Mouse (Mus musculus): ENCODE results near the gene 4921524J17Rik.

4921524J17Rik gene

GRCm38 (mm10) chr8:85380824-85381209, 51.8 kb downstream of the 4921524J17Rik start:
- DNase-seq (ENCODE audit: low spot score), result peak; percentile 52

DNA sequence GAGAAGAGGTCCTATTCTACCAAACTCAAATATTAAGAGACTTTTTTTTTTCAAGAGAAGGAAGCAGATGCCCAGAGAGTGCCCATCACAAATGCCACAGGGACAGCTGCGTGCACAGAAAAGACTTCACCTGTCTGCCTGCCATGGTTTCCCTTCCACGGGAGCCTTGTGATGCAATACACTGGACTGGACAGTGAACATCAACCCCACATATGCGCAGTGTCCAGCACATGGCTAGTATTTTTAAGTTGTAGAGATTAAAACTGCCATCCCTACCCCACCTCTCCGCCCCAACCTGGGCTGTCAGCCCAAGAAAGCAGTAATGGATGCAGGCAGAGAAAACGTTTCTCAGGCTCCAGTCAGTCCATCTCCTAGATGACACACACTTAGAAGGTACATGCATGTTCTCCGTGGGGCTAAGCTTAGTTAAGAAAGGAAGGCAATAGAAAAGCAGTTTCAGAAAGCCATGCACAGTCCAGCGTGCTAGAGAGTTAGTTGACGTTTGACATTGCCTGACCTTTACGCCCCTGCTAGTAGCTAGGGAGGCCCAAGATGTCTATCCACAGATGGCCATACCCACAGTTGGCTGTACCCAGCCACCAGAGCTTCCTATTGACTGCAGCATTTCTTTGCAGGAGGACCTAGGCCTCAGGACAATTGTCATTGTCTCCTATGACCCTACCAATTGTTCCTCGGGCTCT, 52.4 kb downstream of the 4921524J17Rik start:
- DNase-seq (ENCODE audit: low spot score), result peak; percentile 19

DNA sequence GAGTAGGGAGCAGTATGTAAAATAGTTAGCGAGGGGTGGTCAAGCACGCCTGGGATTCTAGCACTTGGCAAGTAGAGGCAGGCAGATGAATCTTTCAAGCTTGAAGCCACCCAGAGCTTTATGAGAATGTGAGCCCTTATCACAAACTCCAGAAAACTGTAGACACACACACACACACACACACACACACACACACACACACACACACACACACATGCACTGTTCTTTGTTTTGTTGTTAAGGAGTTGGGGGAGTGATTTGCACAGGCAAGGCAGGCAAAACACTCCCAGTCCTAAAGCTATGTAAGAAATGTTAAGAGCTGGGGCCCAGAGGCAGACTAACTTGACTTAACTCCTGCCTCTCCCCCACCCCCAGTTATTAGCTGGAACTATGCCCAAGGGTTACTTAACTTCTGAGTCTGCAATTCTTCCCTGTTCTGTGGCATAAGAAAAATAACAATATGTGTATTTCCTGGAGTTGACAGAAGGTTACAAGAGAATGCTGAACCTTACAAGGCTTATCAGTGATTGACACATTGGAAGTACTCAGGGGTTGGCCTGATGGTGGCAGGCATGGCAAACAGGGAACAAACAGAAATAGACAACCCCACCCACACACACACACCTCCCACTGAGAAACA, 53.4 kb downstream of the 4921524J17Rik start:
- DNase-seq (ENCODE audit: low spot score), result peak; percentile 36

DNA sequence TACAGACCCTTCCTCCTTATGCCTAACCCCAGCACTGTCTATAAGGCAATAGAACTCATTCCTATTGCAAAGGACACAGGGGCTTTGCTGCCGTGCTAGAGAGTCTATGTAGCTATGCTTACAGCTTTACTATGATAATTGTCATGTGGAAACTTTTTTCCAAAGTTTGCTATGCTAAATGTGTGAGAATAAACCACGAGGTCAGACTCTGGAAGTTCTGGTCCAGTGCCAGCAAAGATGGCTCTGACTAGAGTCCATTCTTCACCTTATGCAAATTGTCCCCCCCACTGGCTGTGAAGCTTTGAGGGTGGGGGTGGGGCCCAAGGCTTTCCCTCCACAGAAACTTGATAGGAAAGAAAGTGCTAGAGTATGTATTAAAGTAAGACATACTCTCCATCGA, 56.1 kb downstream of the 4921524J17Rik start:
- DNase-seq (ENCODE audit: low spot score), result no peak

DNA sequence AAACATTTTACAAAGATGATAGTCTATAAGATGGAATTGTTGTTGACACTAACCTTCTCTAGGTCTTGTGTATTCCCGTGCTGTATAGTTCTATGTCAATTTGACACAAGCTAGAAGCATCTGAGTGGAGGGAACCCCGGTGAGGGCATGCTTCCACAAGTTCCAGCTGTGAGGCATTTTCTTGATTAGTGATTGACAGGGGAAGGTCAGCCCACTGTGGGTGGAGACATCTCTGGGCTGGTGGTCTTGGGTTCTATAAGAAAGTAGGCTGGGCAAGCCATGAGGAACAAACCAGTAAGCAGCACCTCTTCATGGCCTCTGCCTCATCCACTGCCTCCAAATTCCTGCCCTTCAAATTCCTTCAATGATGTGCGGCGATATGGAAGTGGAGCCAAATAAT, 58.3 kb downstream of the 4921524J17Rik start:
- no peak for DNase-seq (ENCODE audit: low spot score)

DNA sequence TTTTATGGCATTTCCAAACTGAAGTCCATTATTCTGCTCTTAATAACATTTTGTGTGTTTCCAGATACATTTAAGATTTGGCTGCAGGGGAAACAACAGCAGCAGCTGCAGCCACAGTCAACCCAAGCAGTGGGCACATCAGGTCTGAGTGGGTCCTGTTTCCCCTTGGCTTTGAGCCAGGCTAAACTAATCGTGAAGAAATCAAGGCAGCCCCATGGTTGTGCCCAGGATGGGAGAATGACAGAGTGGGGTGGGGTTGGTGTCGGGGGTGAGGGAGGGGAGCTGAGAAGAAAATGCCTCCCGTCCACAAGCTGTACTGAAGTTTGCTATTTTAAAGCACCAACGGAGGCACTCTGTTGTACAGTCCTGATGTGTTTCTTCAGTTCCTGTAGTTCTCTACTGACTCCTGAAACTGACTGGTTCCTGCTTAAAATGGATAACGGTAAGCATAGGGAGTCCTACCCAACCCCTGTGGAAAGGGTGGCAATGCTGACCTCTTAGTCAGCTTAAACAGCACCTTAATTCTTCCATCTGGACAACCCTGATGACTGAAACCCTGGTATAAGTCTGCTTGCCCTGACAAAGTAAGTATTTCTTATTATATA, 59.1 kb downstream of the 4921524J17Rik start:
- no peak for DNase-seq (ENCODE audit: low spot score)

GRCm38 (mm10) chr8:85372465-85372839, 60.2 kb downstream of the 4921524J17Rik start:
- no peak for DNase-seq (ENCODE audit: low spot score)

GRCm38 (mm10) chr8:85371736-85372464, 60.7 kb downstream of the 4921524J17Rik start:
- DNase-seq (ENCODE audit: low spot score), result no peak

- no peak for DNase-seq (ENCODE audit: low spot score)
Observed at GRCm38 (mm10) chr8:85365176-85365575, 67.5 kb downstream of the 4921524J17Rik start.

DNA sequence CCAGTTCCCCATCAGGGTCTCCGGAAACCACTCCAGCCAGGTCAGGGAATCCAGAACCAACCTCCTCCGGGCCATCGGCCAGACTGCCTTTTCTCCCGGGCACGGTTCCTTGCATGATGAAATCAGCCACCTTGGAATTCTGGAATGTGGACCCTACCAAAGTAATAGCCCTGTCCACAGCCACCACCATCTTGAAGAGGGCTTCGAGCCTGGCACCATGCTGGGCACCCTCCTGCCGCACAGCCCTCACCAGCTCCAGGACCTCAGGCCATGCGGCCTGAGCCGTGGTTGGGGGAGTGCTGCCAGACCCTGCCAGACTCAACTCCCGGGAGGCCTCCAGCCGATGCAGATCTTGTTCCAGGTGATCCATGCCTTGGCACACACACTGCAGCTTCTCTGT, 68.0 kb downstream of the 4921524J17Rik start:
- DNase-seq (ENCODE audit: low spot score), result no peak

DNA sequence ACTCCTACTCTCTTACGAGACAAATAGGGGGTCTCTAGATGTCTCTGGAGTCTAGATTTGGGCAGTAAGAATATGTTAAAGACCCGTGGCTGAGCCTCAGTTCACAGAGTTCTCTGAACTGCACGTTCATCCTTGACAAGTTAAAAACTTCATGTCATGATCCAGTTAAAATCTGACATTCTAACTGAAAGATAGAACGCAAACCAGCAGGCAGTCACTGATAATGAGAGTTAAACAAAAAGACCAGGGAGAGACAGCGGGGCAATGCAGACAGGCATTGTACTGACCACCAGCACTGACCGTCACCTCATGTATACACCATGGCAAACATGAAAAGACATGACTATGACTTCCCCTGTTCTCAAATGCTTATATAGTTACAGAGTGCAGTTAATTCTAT, 69.2 kb downstream of the 4921524J17Rik start:
- no peak for DNase-seq (ENCODE audit: low spot score)

DNA sequence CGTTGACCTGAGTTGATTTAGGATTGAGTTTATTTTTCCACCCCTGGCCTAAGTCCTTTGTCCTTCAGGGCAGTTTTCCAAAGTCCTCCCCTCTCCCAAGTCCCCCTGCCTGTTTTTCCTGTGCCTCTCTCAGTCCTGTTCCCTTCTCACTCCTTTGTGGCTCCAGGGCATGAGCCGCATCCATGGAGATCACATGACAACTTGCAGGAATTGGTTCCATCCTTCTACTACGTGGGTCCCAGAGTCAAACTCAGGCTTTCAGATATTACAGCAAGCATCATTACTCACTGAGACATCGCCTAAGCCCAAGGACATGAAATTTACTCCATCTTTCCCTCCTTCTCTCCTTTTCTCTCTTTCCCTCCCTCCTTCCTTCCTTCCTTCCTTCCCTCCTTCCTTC, 70.4 kb downstream of the 4921524J17Rik start:
- DNase-seq (ENCODE audit: low spot score), result no peak
